Mouse (Mus musculus) embryonic facial prominence, embryonic 11.5 days (tissue): ENCODE results near the gene Ccar1. TPM values are rescaled to one million over a fixed set of nuclear protein-coding genes. Genes with fewer than 3 reads are reported as not detected.
"Not testable (repeated sequence)": the region's sequence is repeated elsewhere in the genome, so short reads cannot be mapped to it uniquely, and the experiment has no call there.

Source experiments
- ATAC-seq: fragments of 200-750 bp; cut with Nextera tagmentation; replicated peaks from 2 replicates; pipeline ENCODE4 v1.8.0; 2017; ENCODE audit warnings: low read depth; ENCODE audit not compliant: insufficient number of reproducible peaks, low FRiP score, low TSS enrichment
- DNase-seq: peaks from one replicate; pipeline ENCODE4 v3.0.0-alpha.2; 2015; ENCODE audit warnings: low spot score
- H3K27ac ChIP-seq: fragments of 300-500 bp; sonication (generic); replicated peaks from 2 replicates; pipeline ENCODE4 v1.5.1; 2014; ENCODE audit warnings: mild to moderate bottlenecking, low read depth, low read length, control low read depth
- H3K27me3 ChIP-seq: fragments of 300-500 bp; sonication (generic); 2 replicates; pipeline ENCODE4 v1.6.1; 2014; ENCODE audit warnings: mild to moderate bottlenecking, low read length, moderate library complexity, mixed read lengths; ENCODE audit not compliant: control insufficient read depth, insufficient read depth
- H3K36me3 ChIP-seq: fragments of 300-500 bp; sonication (generic); replicated peaks from 2 replicates; pipeline ENCODE4 v1.6.1; 2014; ENCODE audit warnings: low read depth, mild to moderate bottlenecking, low read length, moderate library complexity, mixed read lengths; ENCODE audit not compliant: control insufficient read depth, insufficient read depth
- H3K4me1 ChIP-seq: fragments of 300-500 bp; sonication (generic); 2 replicates; pipeline ENCODE4 v1.6.1; 2014; ENCODE audit warnings: low read length, mixed read lengths; ENCODE audit not compliant: control insufficient read depth, insufficient read depth
- H3K4me2 ChIP-seq: fragments of 300-500 bp; sonication (generic); 2 replicates; pipeline ENCODE4 v1.6.1; 2014; ENCODE audit warnings: low read depth, mild to moderate bottlenecking, control low read depth, low read length, moderate library complexity
- H3K4me3 ChIP-seq: fragments of 300-500 bp; sonication (generic); 2 replicates; pipeline ENCODE4 v1.5.1; 2014; ENCODE audit warnings: low read depth, low read length, control low read depth
- H3K9ac ChIP-seq: fragments of 300-500 bp; sonication (generic); replicated peaks from 2 replicates; pipeline ENCODE4 v1.6.1; 2014; ENCODE audit warnings: mild to moderate bottlenecking, control low read depth, low read length
- H3K9me3 ChIP-seq: fragments of 300-500 bp; sonication (generic); replicated peaks from 2 replicates; pipeline ENCODE4 v1.6.1; 2016; ENCODE audit warnings: mild to moderate bottlenecking, low read length, inconsistent platforms, mixed read lengths; ENCODE audit not compliant: control insufficient read depth
- WGBS: fragments of 180-500 bp; shearing (Covaris S2); extraction: QIAGEN DNeasy Blood & Tissue Kit; methylation state at CpG from one replicate; pipeline ENCODE4 v1.1.7; 2014; 5-methylcytosine and 5-hydroxymethylcytosine counted together
- polyA plus RNA-seq: library from polyadenylated mRNA; unstranded; fragments of >200 nt; fragmentation: Nextera tagmentation; extraction: Ambion mirVana; gene quantifications from 2 replicates; pipeline ENCODE4 v1.2.1, GENCODE M21; 2014

Ccar1 gene
- polyA plus RNA-seq, 1 experiment from 2014 or later, result 158 TPM

DNA sequence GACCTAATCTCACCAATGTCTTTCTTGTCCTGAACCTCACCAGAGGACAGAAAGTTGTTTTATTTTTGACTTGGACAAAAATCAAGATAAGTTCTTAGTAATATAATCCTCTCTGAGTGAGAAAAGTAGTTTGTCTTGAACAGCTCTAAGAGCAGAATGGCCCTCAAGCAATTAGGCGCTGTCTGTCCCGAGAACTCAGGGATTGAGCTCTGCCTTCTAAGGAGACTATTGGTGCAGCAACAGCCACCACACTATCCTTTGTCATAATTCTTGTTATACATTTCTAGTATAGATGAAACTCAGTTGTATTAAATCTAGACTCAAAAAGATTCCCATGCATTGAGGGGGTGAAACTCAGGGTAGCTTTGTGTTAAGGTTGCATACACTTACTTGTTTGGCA lies 16.7 kb upstream of the Ccar1 start:
- Histone ChIP-seq H3K36me3 (peaks cover 4% of the 10 kb centered on the region), H3K9ac (no peak overlapping the region), H3K4me1 (no peaks in the 10 kb centered on the region), H3K27me3 (no peaks in the 10 kb centered on the region), H3K4me2 (no peak overlapping the region), H3K9me3 (no peaks in the 10 kb centered on the region), H3K27ac (no peak overlapping the region), H3K4me3 (no peak overlapping the region)
- DNase-seq (no peak), ATAC-seq (no peak)
- WGBS, result 97% methylated on average over 2 of the region's 2 CpGs

GRCm38 (mm10) chr10:62808316-62808715 lies 16.2 kb upstream of the Ccar1 start:
- no peak overlapping the region for H3K9ac ChIP-seq
- DNase-seq, result no peak
- 90% methylated on average over 7 of the region's 7 CpGs for WGBS

GRCm38 (mm10) chr10:62804106-62804505 lies 12.0 kb upstream of the Ccar1 start:
- WGBS, result 88% methylated on average over 2 of the region's 2 CpGs

More at GRCm38 (mm10) chr10:62808316-62808715, 16.2 kb upstream of the Ccar1 start:
- no peak for ATAC-seq
- no peaks in the 10 kb centered on the region for H3K27me3 ChIP-seq
- H3K4me2 ChIP-seq, result no peak overlapping the region
- H3K36me3 ChIP-seq, result peaks cover 4% of the 10 kb centered on the region
- H3K4me1 ChIP-seq, result no peaks in the 10 kb centered on the region
- no peak overlapping the region for H3K27ac ChIP-seq
- no peaks in the 10 kb centered on the region for H3K9me3 ChIP-seq
- no peak overlapping the region for H3K4me3 ChIP-seq

GRCm38 (mm10) chr10:62803296-62803695 lies 11.2 kb upstream of the Ccar1 start:
- Histone ChIP-seq H3K4me1 (no peaks in the 10 kb centered on the region), H3K27me3 (no peaks in the 10 kb centered on the region), H3K27ac (no peak overlapping the region), H3K9me3 (no peaks in the 10 kb centered on the region), H3K4me2 (no peak overlapping the region), H3K36me3 (no peaks in the 10 kb centered on the region), H3K4me3 (no peak overlapping the region), H3K9ac (no peak overlapping the region)
- no peak for ATAC-seq
- 97% methylated on average over 2 of the region's 2 CpGs for WGBS
- no peak for DNase-seq

More at GRCm38 (mm10) chr10:62804106-62804505, 12.0 kb upstream of the Ccar1 start:
- Histone ChIP-seq H3K36me3 (no peaks in the 10 kb centered on the region), H3K4me3 (no peak overlapping the region), H3K27ac (no peak overlapping the region), H3K9me3 (no peaks in the 10 kb centered on the region), H3K4me1 (no peaks in the 10 kb centered on the region), H3K9ac (no peak overlapping the region), H3K4me2 (no peak overlapping the region), H3K27me3 (no peaks in the 10 kb centered on the region)
- DNase-seq (no peak), ATAC-seq (no peak)

DNA sequence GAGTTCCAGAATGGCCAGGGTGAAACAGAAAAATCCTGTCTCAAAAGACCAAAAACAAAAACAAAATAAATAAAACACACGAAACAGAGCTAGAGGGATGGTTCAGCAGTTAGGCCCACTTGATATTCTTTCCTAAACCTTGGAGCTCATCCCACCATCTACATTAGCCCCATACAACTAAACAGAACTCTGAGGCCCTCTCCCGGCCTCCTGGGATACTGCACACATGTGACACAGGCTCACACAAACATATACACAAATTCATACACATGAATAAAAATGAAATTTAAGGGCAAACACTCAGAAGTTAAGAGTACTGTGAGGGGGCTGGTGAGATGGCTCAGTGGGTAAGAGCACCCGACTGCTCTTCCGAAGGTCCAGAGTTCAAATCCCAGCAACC lies 2.1 kb upstream of the Ccar1 start:
- no peak overlapping the region for H3K4me2 ChIP-seq
- peaks cover 3% of the 10 kb centered on the region for H3K36me3 ChIP-seq
- no peak overlapping the region for H3K4me3 ChIP-seq
- no peak overlapping the region for H3K27ac ChIP-seq
- no peaks in the 10 kb centered on the region for H3K4me1 ChIP-seq
- ATAC-seq, result no peak
- no peak overlapping the region for H3K9ac ChIP-seq
- 96% methylated on average over 4 of the region's 4 CpGs for WGBS
- no peaks in the 10 kb centered on the region for H3K9me3 ChIP-seq
- DNase-seq, result no peak
- no peaks in the 10 kb centered on the region for H3K27me3 ChIP-seq

- WGBS, result 28% methylated on average over 2 of the region's 2 CpGs
- Histone ChIP-seq H3K36me3 (peaks cover 9% of the 10 kb centered on the region), H3K4me2 (peak overlapping the region; percentile 31), H3K4me1 (no peaks in the 10 kb centered on the region), H3K9ac (peak overlapping the region; percentile 99), H3K27ac (peak overlapping the region; percentile 92), H3K4me3 (peak overlapping the region; percentile 98; the same call in 1 of the 2 replicates), H3K27me3 (no peaks in the 10 kb centered on the region), H3K9me3 (no peaks in the 10 kb centered on the region)
- DNase-seq, result peak; percentile 19
- ATAC-seq, result no peak
These were observed 986 bp upstream of the Ccar1 start for GRCm38 (mm10) chr10:62793091-62793453.

DNA sequence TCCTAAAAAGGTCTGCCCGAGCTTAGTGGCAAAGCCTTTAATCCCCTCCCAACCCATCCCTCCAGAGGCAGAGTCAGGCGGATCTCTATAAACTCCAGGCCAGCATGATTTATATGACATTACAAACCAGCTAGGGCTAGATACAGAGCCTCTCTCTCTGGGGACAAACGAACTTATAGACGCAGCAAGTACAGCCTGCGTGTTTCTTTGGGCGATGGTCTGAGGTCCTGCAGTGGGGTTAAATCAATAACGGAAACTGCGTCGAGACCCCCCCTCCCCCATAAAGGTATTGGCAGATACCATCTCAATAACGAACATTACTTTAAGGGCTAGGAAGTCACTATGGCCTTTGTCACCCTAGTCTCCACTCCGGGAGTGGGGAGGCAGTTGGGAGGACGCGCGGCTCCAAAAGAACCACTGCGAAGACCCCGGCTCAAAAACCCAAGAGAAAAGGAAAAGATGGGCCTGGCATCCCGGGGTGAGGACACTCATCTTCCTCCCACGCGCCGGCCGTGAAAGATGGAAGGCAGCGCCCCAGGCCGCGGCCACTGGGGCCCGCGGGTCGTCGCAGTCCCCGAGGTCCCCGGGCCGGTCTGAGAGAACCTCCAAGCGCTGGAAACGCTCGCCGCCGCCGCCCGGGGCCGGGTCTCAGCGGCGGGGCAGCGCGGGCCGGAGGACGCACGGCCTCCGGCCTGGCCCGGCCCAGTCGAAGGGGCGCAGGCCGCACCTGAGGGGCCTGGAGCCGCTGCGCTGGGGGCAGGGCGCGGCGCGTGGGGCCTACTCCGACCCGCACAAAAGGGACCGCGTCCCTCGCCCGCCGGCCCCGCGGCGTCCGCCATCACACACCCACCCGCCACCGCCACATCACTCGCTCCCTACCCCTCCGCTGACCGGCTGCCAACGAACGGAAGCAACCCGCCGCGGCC lies 572 bp downstream of the Ccar1 start:
- Histone ChIP-seq H3K9ac (peak overlapping the region; percentile 99), H3K9me3 (no peaks in the 10 kb centered on the region), H3K4me3 (peak overlapping the region; percentile 98), H3K27ac (peak overlapping the region; percentile 92), H3K36me3 (peaks cover 11% of the 10 kb centered on the region), H3K4me2 (peak overlapping the region; percentile 70), H3K27me3 (no peaks in the 10 kb centered on the region), H3K4me1 (no peaks in the 10 kb centered on the region)
- ATAC-seq (peak; percentile 87), DNase-seq (peak; percentile 12)
- WGBS, result 2% methylated on average over 77 of the region's 78 CpGs

DNA sequence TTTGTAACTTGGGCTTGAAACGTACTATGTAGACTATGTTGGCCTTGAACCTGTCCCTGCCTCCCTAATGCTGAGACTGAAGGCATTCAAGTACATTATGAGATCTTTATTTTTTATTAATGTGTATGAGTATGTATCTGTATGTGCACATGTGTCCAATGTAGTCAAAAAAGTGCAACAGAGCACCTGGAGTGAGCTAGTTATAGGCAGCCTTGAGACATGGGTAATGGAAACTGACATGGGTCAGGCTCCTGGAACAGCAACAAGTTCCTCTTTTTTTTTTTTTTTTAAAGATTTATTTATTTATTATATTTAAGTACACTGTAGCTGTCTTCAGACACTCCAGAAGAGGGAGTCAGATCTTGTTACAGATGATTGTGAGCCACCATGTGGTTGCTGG lies 10.3 kb downstream of the Ccar1 start:
- ATAC-seq, H3K9ac ChIP-seq, H3K4me3 ChIP-seq, H3K4me2 ChIP-seq, H3K27me3 ChIP-seq, DNase-seq, H3K9me3 ChIP-seq, H3K27ac ChIP-seq, H3K4me1 ChIP-seq: not testable (repeated sequence)
- 88% methylated on average over 1 of the region's 1 CpGs for WGBS
- H3K36me3 ChIP-seq, result peaks cover 32% of the 10 kb centered on the region
